ENCODE assay signal across 21 mouse cellular contexts in genomic region chr14:101565661-101566060, GRCm38 (mm10). TPM values are rescaled to one million over a fixed set of nuclear protein-coding genes. Genes with fewer than 3 reads are reported as not detected.
DNase-seq lines count a peak whose midpoint lies in the region; ATAC-seq and TF ChIP-seq lines count a peak whose summit lies in the region.
"Had no signal": no experiment of that assay in that cellular context is flagged by ENCODE, and none has a peak within 500 bp of the region (broad histone marks: within the 10 kb centered on the region; RNA-seq: fewer than 3 reads in every experiment).

No protein-coding gene starts in this region.

- H3K4me3 ChIP-seq in embryonic facial prominence, embryonic 14.5 days (ENCODE audit: low read depth, low read length): no peak overlapping the region
- no peak overlapping the region for H3K4me3 ChIP-seq in embryonic facial prominence, embryonic 10.5 days
- H3K4me3 ChIP-seq in heart, embryonic 12.5 days: no peak overlapping the region
- H3K4me3 ChIP-seq in limb, embryonic 14.5 days (replicated peaks; ENCODE audit: low read length): no peak overlapping the region
- H3K4me3 ChIP-seq in limb, embryonic 10.5 days: no peak overlapping the region
- H3K4me3 ChIP-seq in midbrain, postnatal 0 days (ENCODE audit: low read depth, low read length): no peak overlapping the region
- H3K4me3 ChIP-seq: embryonic facial prominence, embryonic 12.5 days; erythroblast, embryonic 14.5 days; forebrain, embryonic 12.5 days; forebrain, embryonic 15.5 days; hindbrain, embryonic 12.5 days; hindbrain, embryonic 15.5 days had no signal

- ATAC-seq in embryonic facial prominence, embryonic 14.5 days (ENCODE audit: low read depth): no peak
- ATAC-seq in heart, embryonic 12.5 days (ENCODE audit: insufficient number of reproducible peaks, low FRiP score): no peak
- no peak for ATAC-seq in limb, embryonic 14.5 days (ENCODE audit: low FRiP score, low read depth)
- no peak for ATAC-seq in midbrain, postnatal 0 days (ENCODE audit: low FRiP score)
- ATAC-seq: forebrain, embryonic 15.5 days had no signal

- H3K9ac ChIP-seq in embryonic facial prominence, embryonic 14.5 days (ENCODE audit: low read depth, low read length): no peak overlapping the region
- H3K9ac ChIP-seq in heart, embryonic 12.5 days: no peak overlapping the region
- H3K9ac ChIP-seq in limb, embryonic 14.5 days (ENCODE audit: low read depth, low read length, severe bottlenecking): no peak overlapping the region
- H3K9ac ChIP-seq in midbrain, postnatal 0 days (replicated peaks; ENCODE audit: low read length, poor library complexity, severe bottlenecking): no peak overlapping the region
- H3K9ac ChIP-seq: embryonic facial prominence, embryonic 12.5 days; forebrain, embryonic 12.5 days; forebrain, embryonic 15.5 days; hindbrain, embryonic 12.5 days; hindbrain, embryonic 15.5 days had no signal

- no peak for TF ChIP-seq POLR2A in limb, embryonic 14.5 days (IDR thresholded peaks at IDR 0.05; ENCODE audit: borderline replicate concordance, extremely low read depth, insufficient read depth, insufficient read length)

- no peak overlapping the region for H3K4me2 ChIP-seq in embryonic facial prominence, embryonic 14.5 days (ENCODE audit: low read depth, low read length)
- no peak overlapping the region for H3K4me2 ChIP-seq in heart, embryonic 12.5 days
- H3K4me2 ChIP-seq in limb, embryonic 14.5 days (replicated peaks; ENCODE audit: low read depth, low read length, severe bottlenecking): no peak overlapping the region
- no peak overlapping the region for H3K4me2 ChIP-seq in midbrain, postnatal 0 days (ENCODE audit: low read depth, low read length, poor library complexity, severe bottlenecking)
- H3K4me2 ChIP-seq: embryonic facial prominence, embryonic 12.5 days; forebrain, embryonic 12.5 days; forebrain, embryonic 15.5 days; heart, embryonic 11.5 days; hindbrain, embryonic 12.5 days; hindbrain, embryonic 15.5 days had no signal

- no peaks in the 10 kb centered on the region for H3K36me3 ChIP-seq in embryonic facial prominence, embryonic 14.5 days (ENCODE audit: control insufficient read depth, insufficient read depth, low read length)
- H3K36me3 ChIP-seq in embryonic facial prominence, embryonic 10.5 days (replicated peaks): no peaks in the 10 kb centered on the region
- H3K36me3 ChIP-seq in heart, embryonic 12.5 days: no peaks in the 10 kb centered on the region
- H3K36me3 ChIP-seq in limb, embryonic 14.5 days (ENCODE audit: control insufficient read depth, insufficient read depth, low read length): no peaks in the 10 kb centered on the region
- no peaks in the 10 kb centered on the region for H3K36me3 ChIP-seq in limb, embryonic 10.5 days
- H3K36me3 ChIP-seq in midbrain, postnatal 0 days (ENCODE audit: insufficient read depth, low read length): no peaks in the 10 kb centered on the region
- H3K36me3 ChIP-seq: embryonic facial prominence, embryonic 12.5 days; forebrain, embryonic 12.5 days; forebrain, embryonic 15.5 days; hindbrain, embryonic 12.5 days; hindbrain, embryonic 15.5 days had no signal

- no peak for TF ChIP-seq CTCF in midbrain, postnatal 0 days (IDR thresholded peaks at IDR 0.05)

- H3K4me1 ChIP-seq in embryonic facial prominence, embryonic 14.5 days (ENCODE audit: control insufficient read depth, insufficient read depth, low read length): no peaks in the 10 kb centered on the region
- no peaks in the 10 kb centered on the region for H3K4me1 ChIP-seq in embryonic facial prominence, embryonic 10.5 days
- H3K4me1 ChIP-seq in heart, embryonic 12.5 days (replicated peaks): peaks cover 31% of the 10 kb centered on the region
- peaks cover 15% of the 10 kb centered on the region; the same call in 1 of the 2 replicates for H3K4me1 ChIP-seq in limb, embryonic 14.5 days (ENCODE audit: control insufficient read depth, insufficient read depth, low read length)
- H3K4me1 ChIP-seq in limb, embryonic 10.5 days: no peaks in the 10 kb centered on the region
- no peaks in the 10 kb centered on the region for H3K4me1 ChIP-seq in midbrain, postnatal 0 days (ENCODE audit: insufficient read depth, low read length)
- H3K4me1 ChIP-seq: embryonic facial prominence, embryonic 12.5 days; hindbrain, embryonic 15.5 days had no signal

- DNase-seq in embryonic facial prominence, embryonic 14.5 days (ENCODE audit: low spot score): peak; percentile 60
- no peak for DNase-seq in embryonic facial prominence, embryonic 10.5 days (ENCODE audit: low spot score)
- peak; percentile 41 for DNase-seq in heart, adult 11 months
- DNase-seq in limb, embryonic 14.5 days (ENCODE audit: low spot score): peak; percentile 26
- DNase-seq in limb, embryonic 10.5 days (ENCODE audit: low spot score): no peak
- DNase-seq in midbrain, postnatal 0 days (ENCODE audit: low spot score): no peak
- DNase-seq: adrenal gland, postnatal 10 days; adrenal gland, postnatal 36 days; cerebellum, adult 18-20 months; cerebellum, adult 9-10 months; cerebellum, postnatal 14 days; gastrocnemius, postnatal 14 days; heart, postnatal 14 days had no signal

- no peaks in the 10 kb centered on the region for H3K27me3 ChIP-seq in embryonic facial prominence, embryonic 14.5 days (replicated peaks; ENCODE audit: control insufficient read depth, insufficient read depth, low read length)
- no peaks in the 10 kb centered on the region for H3K27me3 ChIP-seq in embryonic facial prominence, embryonic 10.5 days (replicated peaks; ENCODE audit: low read depth, poor library complexity, severe bottlenecking)
- no peaks in the 10 kb centered on the region for H3K27me3 ChIP-seq in heart, embryonic 12.5 days (replicated peaks)
- H3K27me3 ChIP-seq in limb, embryonic 14.5 days (ENCODE audit: control insufficient read depth, insufficient read depth, low read length): no peaks in the 10 kb centered on the region
- no peaks in the 10 kb centered on the region for H3K27me3 ChIP-seq in limb, embryonic 10.5 days (ENCODE audit: low read depth, poor library complexity, severe bottlenecking)
- H3K27me3 ChIP-seq in midbrain, postnatal 0 days (ENCODE audit: insufficient read depth, low read length): no peaks in the 10 kb centered on the region
- H3K27me3 ChIP-seq: embryonic facial prominence, embryonic 12.5 days; forebrain, embryonic 12.5 days; forebrain, embryonic 15.5 days; hindbrain, embryonic 12.5 days; hindbrain, embryonic 15.5 days had no signal

- 66% methylated on average over 3 of the region's 3 CpGs for WGBS in embryonic facial prominence, embryonic 14.5 days
- WGBS in embryonic facial prominence, embryonic 10.5 days: 73% methylated on average over 3 of the region's 3 CpGs
- WGBS in heart, embryonic 12.5 days: 67% methylated on average over 3 of the region's 3 CpGs
- 21% methylated on average over 3 of the region's 3 CpGs for WGBS in limb, embryonic 14.5 days
- WGBS in limb, embryonic 10.5 days: 63% methylated on average over 3 of the region's 3 CpGs
- whole genome bisulfite sequencing in midbrain, postnatal 0 days: 42% methylated on average over 3 of the region's 3 CpGs

- H3K9me3 ChIP-seq in embryonic facial prominence, embryonic 14.5 days (ENCODE audit: control insufficient read depth, low read length): no peaks in the 10 kb centered on the region
- H3K9me3 ChIP-seq in embryonic facial prominence, embryonic 10.5 days: no peaks in the 10 kb centered on the region
- no peaks in the 10 kb centered on the region for H3K9me3 ChIP-seq in heart, embryonic 12.5 days (replicated peaks)
- no peaks in the 10 kb centered on the region for H3K9me3 ChIP-seq in limb, embryonic 14.5 days (ENCODE audit: control insufficient read depth, low read length)
- no peaks in the 10 kb centered on the region for H3K9me3 ChIP-seq in limb, embryonic 10.5 days (replicated peaks)
- no peaks in the 10 kb centered on the region for H3K9me3 ChIP-seq in midbrain, postnatal 0 days (ENCODE audit: low read length)
- H3K9me3 ChIP-seq: embryonic facial prominence, embryonic 12.5 days; forebrain, embryonic 12.5 days; forebrain, embryonic 15.5 days; hindbrain, embryonic 12.5 days; hindbrain, embryonic 15.5 days had no signal

- no peak overlapping the region for H3K27ac ChIP-seq in embryonic facial prominence, embryonic 14.5 days (replicated peaks; ENCODE audit: low read depth, low read length)
- H3K27ac ChIP-seq in embryonic facial prominence, embryonic 10.5 days (replicated peaks): no peak overlapping the region
- no peak overlapping the region for H3K27ac ChIP-seq in heart, embryonic 12.5 days (ENCODE audit: poor library complexity, severe bottlenecking)
- no peak overlapping the region for H3K27ac ChIP-seq in limb, embryonic 14.5 days (replicated peaks; ENCODE audit: low read depth, low read length)
- H3K27ac ChIP-seq in limb, embryonic 10.5 days: no peak overlapping the region
- H3K27ac ChIP-seq in midbrain, postnatal 0 days (ENCODE audit: low read depth, low read length): no peak overlapping the region
- H3K27ac ChIP-seq: embryonic facial prominence, embryonic 12.5 days; forebrain, embryonic 12.5 days; forebrain, embryonic 15.5 days; hindbrain, embryonic 12.5 days; hindbrain, embryonic 15.5 days had no signal

RNA-seq across cellular contexts. Expression of gene Tbc1d4, which starts 43.3 kb away (rescaled TPM):
- polyA plus RNA-seq in embryonic facial prominence, embryonic 14.5 days (2014; fragmentation: Nextera tagmentation; extraction: Ambion mirVana): 15.7 and 17.3 TPM in 2 replicates
- 7.6 and 9.7 TPM in 2 replicates for polyA plus RNA-seq in embryonic facial prominence, embryonic 10.5 days (2016; fragmentation: Nextera tagmentation; extraction: Ambion mirVana)
- polyA plus RNA-seq in heart, embryonic 12.5 days (2016; fragmentation: Nextera tagmentation; extraction: Ambion mirVana): 28.8 and 29.3 TPM in 2 replicates
- 12.4 and 12.6 TPM in 2 replicates for polyA plus RNA-seq in limb, embryonic 14.5 days (2012; rRNA removed)
- polyA plus RNA-seq in limb, embryonic 14.5 days (2014; fragmentation: Nextera tagmentation; extraction: Ambion mirVana): 11.9 and 13.0 TPM in 2 replicates
- 10.4 and 10.5 TPM in 2 replicates for polyA plus RNA-seq in limb, embryonic 10.5 days (2016; fragmentation: Nextera tagmentation; extraction: Ambion mirVana)
- total RNA-seq in midbrain, postnatal 0 days (2014; rRNA removed): 21.0 and 21.6 TPM in 2 replicates
- polyA plus RNA-seq in midbrain, postnatal 0 days (2015; fragmentation: Nextera tagmentation; extraction: Ambion mirVana): 5.7 and 6.0 TPM in 2 replicates

Comparison
In these comparisons a context has a peak if more than half of its experiments do, and no peak if none do; other contexts are left out.
1. DNase-seq: peak in embryonic facial prominence, embryonic 14.5 days (single experiment), heart, adult 11 months (single experiment) and limb, embryonic 14.5 days (single experiment); none in embryonic facial prominence, embryonic 10.5 days (single experiment), limb, embryonic 10.5 days (single experiment) and midbrain, postnatal 0 days (single experiment).